Mouse (Mus musculus): ENCODE results near the gene Rfng. TPM values are rescaled to one million over a fixed set of nuclear protein-coding genes. Genes with fewer than 3 reads are reported as not detected.
A peak's percentile ranks its signal among the peaks of the same experiment; 100 is the strongest.
"Not testable (repeated sequence)": the region's sequence is repeated elsewhere in the genome, so short reads cannot be mapped to it uniquely, and the experiment has no call there.

The Rfng gene
- polyA plus RNA-seq, 1 experiment from 2014 or later = 84.6 TPM

GRCm38 (mm10) chr11:120804769-120805168 is 20.8 kb upstream of the Rfng start:
- Histone ChIP-seq H3K9me3 (no peaks in the 10 kb centered on the region), H3K4me2 (replicated peaks) (no peak overlapping the region), H3K27ac (no peak overlapping the region), H3K27me3 (no peaks in the 10 kb centered on the region), H3K4me3 (replicated peaks) (no peak overlapping the region), H3K9ac (replicated peaks) (no peak overlapping the region), H3K36me3 (peaks cover 48% of the 10 kb centered on the region), H3K4me1 (replicated peaks) (peaks cover 4% of the 10 kb centered on the region; the same call in 1 of the 2 replicates)
- WGBS = 71% methylated on average over 4 of the region's 4 CpGs
- ATAC-seq = no peak

- H3K4me1 ChIP-seq (replicated peaks) = peaks cover 4% of the 10 kb centered on the region; the same call in 1 of the 2 replicates
- 78% methylated on average over 7 of the region's 7 CpGs for WGBS
These were observed 20.3 kb upstream of the Rfng start for GRCm38 (mm10) chr11:120804274-120804673.

GRCm38 (mm10) chr11:120800061-120800904 is 16.3 kb upstream of the Rfng start:
- Histone ChIP-seq H3K27ac (peak overlapping the region; percentile 20; the same call in 1 of the 2 replicates), H3K9ac (replicated peaks) (no peak overlapping the region), H3K4me2 (replicated peaks) (0 out of 2 replicates have a peak overlapping the region, but pooled peaks have one; percentile 13), H3K27me3 (no peaks in the 10 kb centered on the region), H3K4me3 (replicated peaks) (no peak overlapping the region), H3K9me3 (no peaks in the 10 kb centered on the region), H3K36me3 (peaks cover 3% of the 10 kb centered on the region), H3K4me1 (replicated peaks) (peaks cover 16% of the 10 kb centered on the region)
- peak; percentile 41 for ATAC-seq
- WGBS = 16% methylated on average over 10 of the region's 10 CpGs

More at GRCm38 (mm10) chr11:120804274-120804673, 20.3 kb upstream of the Rfng start:
- no peak overlapping the region for H3K4me3 ChIP-seq (replicated peaks)
- no peaks in the 10 kb centered on the region for H3K27me3 ChIP-seq
- H3K4me2 ChIP-seq (replicated peaks) = no peak overlapping the region
- ATAC-seq = no peak
- H3K9me3 ChIP-seq = no peaks in the 10 kb centered on the region
- peaks cover 43% of the 10 kb centered on the region for H3K36me3 ChIP-seq
- H3K27ac ChIP-seq = no peak overlapping the region
- no peak overlapping the region for H3K9ac ChIP-seq (replicated peaks)

- no peak for ATAC-seq
- H3K27me3 ChIP-seq = no peaks in the 10 kb centered on the region
- H3K36me3 ChIP-seq = no peaks in the 10 kb centered on the region
- H3K4me1 ChIP-seq (replicated peaks) = peaks cover 24% of the 10 kb centered on the region
- no peak overlapping the region for H3K4me2 ChIP-seq (replicated peaks)
- no peaks in the 10 kb centered on the region for H3K9me3 ChIP-seq
- H3K27ac ChIP-seq = no peak overlapping the region
- 78% methylated on average over 6 of the region's 6 CpGs for WGBS
- no peak overlapping the region for H3K4me3 ChIP-seq (replicated peaks)
- no peak overlapping the region for H3K9ac ChIP-seq (replicated peaks)
These were observed 15.4 kb upstream of the Rfng start for GRCm38 (mm10) chr11:120799316-120799890.

- H3K27me3 ChIP-seq = no peaks in the 10 kb centered on the region
- no peaks in the 10 kb centered on the region for H3K9me3 ChIP-seq
- no peak overlapping the region for H3K27ac ChIP-seq
- ATAC-seq = no peak
- H3K4me3 ChIP-seq (replicated peaks) = no peak overlapping the region
- H3K4me2 ChIP-seq (replicated peaks) = no peak overlapping the region
- peaks cover 26% of the 10 kb centered on the region for H3K4me1 ChIP-seq (replicated peaks)
- WGBS = 89% methylated on average over 3 of the region's 3 CpGs
- no peak overlapping the region for H3K9ac ChIP-seq (replicated peaks)
- peaks cover 8% of the 10 kb centered on the region for H3K36me3 ChIP-seq
These were observed 14.2 kb upstream of the Rfng start for GRCm38 (mm10) chr11:120798244-120798643.

- peak overlapping the region; percentile 78 for H3K27ac ChIP-seq
- no peak for ATAC-seq
- H3K4me2 ChIP-seq (replicated peaks) = peak overlapping the region; percentile 29
- H3K27me3 ChIP-seq = no peaks in the 10 kb centered on the region
- WGBS = 23% methylated on average over 8 of the region's 8 CpGs
- no peaks in the 10 kb centered on the region for H3K9me3 ChIP-seq
- H3K4me3 ChIP-seq (replicated peaks) = 0 out of 2 replicates have a peak overlapping the region, but pooled peaks have one; percentile 2
- peaks cover 26% of the 10 kb centered on the region for H3K4me1 ChIP-seq (replicated peaks)
- peaks cover 25% of the 10 kb centered on the region for H3K36me3 ChIP-seq
- no peak overlapping the region for H3K9ac ChIP-seq (replicated peaks)
These were observed 12.6 kb upstream of the Rfng start for GRCm38 (mm10) chr11:120796614-120796946.

- peak; percentile 89 for ATAC-seq
- WGBS = 2% methylated on average over 59 of the region's 59 CpGs
- no peaks in the 10 kb centered on the region for H3K27me3 ChIP-seq
- peaks cover 31% of the 10 kb centered on the region for H3K36me3 ChIP-seq
- no peaks in the 10 kb centered on the region for H3K9me3 ChIP-seq
- peak within 1 kb of the TSS; percentile 78 for H3K27ac ChIP-seq
- H3K9ac ChIP-seq (replicated peaks) = peak within 1 kb of the TSS; percentile 88
- H3K4me1 ChIP-seq (replicated peaks) = peaks cover 26% of the 10 kb centered on the region
- peak within 1 kb of the TSS; percentile 94 for H3K4me3 ChIP-seq (replicated peaks)
- peak within 1 kb of the TSS; percentile 100 for H3K4me2 ChIP-seq (replicated peaks)
These were observed 12.0 kb upstream of the Rfng start, which contains the start of gene Dus1l for GRCm38 (mm10) chr11:120795756-120796613. Gene Dus1l, minus strand, starts transcription at chr11:120796403.

GRCm38 (mm10) chr11:120792652-120793051 is 8.6 kb upstream of the Rfng start:
- H3K4me1 ChIP-seq (replicated peaks) = peaks cover 22% of the 10 kb centered on the region
- H3K9ac ChIP-seq (replicated peaks) = no peak overlapping the region
- H3K27me3 ChIP-seq = no peaks in the 10 kb centered on the region
- H3K4me3 ChIP-seq (replicated peaks) = no peak overlapping the region
- no peak for ATAC-seq
- no peaks in the 10 kb centered on the region for H3K9me3 ChIP-seq
- H3K27ac ChIP-seq = no peak overlapping the region
- 93% methylated on average over 9 of the region's 9 CpGs for WGBS
- peaks cover 62% of the 10 kb centered on the region for H3K36me3 ChIP-seq
- H3K4me2 ChIP-seq (replicated peaks) = no peak overlapping the region

- ATAC-seq = no peak
These were observed 5.8 kb upstream of the Rfng start for GRCm38 (mm10) chr11:120789810-120790209.

GRCm38 (mm10) chr11:120789355-120789754 is 5.3 kb upstream of the Rfng start:
- no peak overlapping the region for H3K27ac ChIP-seq
- no peak overlapping the region for H3K9ac ChIP-seq (replicated peaks)
- H3K9me3 ChIP-seq = no peaks in the 10 kb centered on the region
- ATAC-seq = no peak
- H3K36me3 ChIP-seq = peaks cover 83% of the 10 kb centered on the region
- H3K4me2 ChIP-seq (replicated peaks) = no peak overlapping the region
- 89% methylated on average over 4 of the region's 4 CpGs for WGBS
- peaks cover 16% of the 10 kb centered on the region for H3K4me1 ChIP-seq (replicated peaks)
- no peak overlapping the region for H3K4me3 ChIP-seq (replicated peaks)
- H3K27me3 ChIP-seq = no peaks in the 10 kb centered on the region

More at GRCm38 (mm10) chr11:120789810-120790209, 5.8 kb upstream of the Rfng start:
- Histone ChIP-seq H3K9me3 (no peaks in the 10 kb centered on the region), H3K27ac (no peak overlapping the region), H3K27me3 (no peaks in the 10 kb centered on the region), H3K4me2 (replicated peaks) (no peak overlapping the region), H3K4me1 (replicated peaks) (peaks cover 18% of the 10 kb centered on the region), H3K4me3 (replicated peaks) (no peak overlapping the region), H3K36me3 (peaks cover 83% of the 10 kb centered on the region), H3K9ac (replicated peaks) (no peak overlapping the region)
- 88% methylated on average over 3 of the region's 3 CpGs for WGBS

- Histone ChIP-seq H3K36me3 (peaks cover 76% of the 10 kb centered on the region), H3K4me1 (replicated peaks) (peaks cover 17% of the 10 kb centered on the region)
- not testable (repeated sequence) for H3K27me3 ChIP-seq; H3K4me3 ChIP-seq (replicated peaks); ATAC-seq; H3K4me2 ChIP-seq (replicated peaks); H3K9me3 ChIP-seq; H3K9ac ChIP-seq (replicated peaks); H3K27ac ChIP-seq
- WGBS = 89% methylated on average over 10 of the region's 10 CpGs
These were observed 4.5 kb upstream of the Rfng start for GRCm38 (mm10) chr11:120788460-120788859.

Data from midbrain, embryonic 13.5 days (tissue).